Mouse (Mus musculus) layer of hippocampus, adult 18-20 months (tissue): ENCODE measurements around the gene Tdg. TPM values are rescaled to one million over a fixed set of nuclear protein-coding genes. Genes with fewer than 3 reads are reported as not detected.

ENCODE experiments used
- total RNA-seq, 2 experiments: library from RNA; stranded (reverse); gene quantifications; 2 replicates each; pipeline ENCODE4 v1.2.3; 2021

Gene Tdg
- total RNA-seq, 2 experiments from 2014 or later, result 32.6 to 35.1 TPM

Other genes starting within 250 kb of the Tdg start
- not detected for gene Gm1553, start 137.2 kb upstream of the Tdg start, total RNA-seq
- gene 1190007I07Rik, start 6.6 kb upstream of the Tdg start, total RNA-seq, result 10 to 100 TPM; 17.8 to 20.7 TPM
- gene Glt8d2, start 60.8 kb downstream of the Tdg start, total RNA-seq, result 10 to 100 TPM; 20.1 to 23.8 TPM
- gene Hcfc2, start 66.3 kb downstream of the Tdg start, total RNA-seq, result 10 to 100 TPM; 51.9 TPM
- 10 to 100 TPM; 60.9 to 65.1 TPM for gene Nfyb, start 134.3 kb downstream of the Tdg start, total RNA-seq
- gene Txnrd1, start 204.1 kb downstream of the Tdg start, total RNA-seq, result 10 to 100 TPM; 47.7 to 56.7 TPM
- 1 to 10 TPM in 1 of 2 experiments, under 1 TPM in 1; 0.84 to 1.6 TPM for gene Eid3, start 236.8 kb downstream of the Tdg start, total RNA-seq